Mouse (Mus musculus) activated CD4-positive, CD25-positive, alpha-beta regulatory T cell, adult 9 weeks (primary cell): Measurements from ENCODE around the gene Ces5a. TPM values are rescaled to one million over a fixed set of nuclear protein-coding genes. Genes with fewer than 3 reads are reported as not detected.

Experiments
- polyA plus RNA-seq: library from polyadenylated mRNA; unstranded; fragments of 100-300 nt; shearing (Covaris generic); gene quantifications from one replicate; pipeline ENCODE4 v1.2.1, GENCODE M21; 2017

The Ces5a gene
- not detected for polyA plus RNA-seq

DNA sequence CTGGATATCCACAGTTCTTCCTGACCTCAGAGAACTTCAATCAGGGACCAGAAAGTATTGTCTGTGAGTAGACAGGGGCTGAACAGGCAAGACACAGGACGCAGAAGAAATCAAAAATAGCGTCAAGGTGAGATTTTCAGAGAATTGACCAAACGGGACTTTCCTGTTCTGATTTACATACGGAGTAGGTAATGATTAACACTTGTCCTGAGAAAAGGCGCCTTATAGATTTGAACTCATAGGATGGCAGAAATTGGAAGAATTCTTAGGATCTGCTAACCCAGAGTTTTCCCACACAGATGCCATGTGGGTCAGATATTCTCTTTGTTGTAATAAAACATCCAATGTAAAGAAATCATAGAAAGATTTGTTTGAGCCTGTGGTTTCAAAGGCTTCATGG is at the start of gene Ces5a:
Ces5a (minus strand) TSS at position 101 of the 400 bp plus-strand sequence.

Other genes starting within 250 kb of the Ces5a start
- gene Ces1g, start 198.5 kb downstream of the Ces5a start, polyA plus RNA-seq = not detected
- not detected for gene Ces1h, start 156.1 kb downstream of the Ces5a start, polyA plus RNA-seq